8 mouse cellular contexts compared by ENCODE assay signal in the genomic region with DNA sequence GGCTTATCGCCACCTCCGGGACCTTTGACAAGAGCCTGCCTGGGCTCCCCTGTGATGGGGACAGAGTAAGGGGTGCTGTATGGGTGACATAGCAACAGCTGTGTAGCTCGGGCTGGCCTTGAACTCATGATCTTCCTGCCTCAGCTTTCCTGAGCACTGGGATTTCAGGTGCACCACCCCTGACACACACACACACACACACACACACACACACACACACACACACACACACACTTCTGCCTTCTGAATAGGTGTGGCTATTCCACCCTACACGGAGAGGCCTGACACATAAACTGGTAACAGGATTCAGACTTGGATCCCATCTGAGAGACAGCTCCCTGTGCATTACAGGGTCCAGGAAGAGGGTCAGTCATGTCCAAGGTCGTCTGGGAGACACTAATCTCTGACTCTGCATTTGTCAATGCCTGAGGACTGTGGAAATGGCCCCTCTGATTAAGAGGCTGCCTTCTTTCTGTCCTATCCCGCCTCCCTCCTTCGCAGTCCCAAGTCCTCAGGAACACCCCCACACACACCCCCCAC. TPM values are rescaled to one million over a fixed set of nuclear protein-coding genes. Genes with fewer than 3 reads are reported as not detected.
DNase-seq lines count a peak whose midpoint lies in the region; ATAC-seq lines count a peak whose summit lies in the region.

No protein-coding gene starts in this region.

- no peaks in the 10 kb centered on the region for H3K36me3 ChIP-seq in embryonic facial prominence, embryonic 12.5 days
- H3K36me3 ChIP-seq in liver, embryonic 12.5 days, result no peaks in the 10 kb centered on the region

- H3K27ac ChIP-seq in embryonic facial prominence, embryonic 12.5 days, result peak overlapping the region; percentile 70; the same call in 1 of the 2 replicates
- peak overlapping the region; percentile 58; the same call in 1 of the 2 replicates for H3K27ac ChIP-seq in liver, embryonic 12.5 days

- no peak overlapping the region for H3K4me3 ChIP-seq in embryonic facial prominence, embryonic 12.5 days
- no peak overlapping the region for H3K4me3 ChIP-seq in liver, embryonic 12.5 days

- no peak overlapping the region for H3K9ac ChIP-seq in embryonic facial prominence, embryonic 12.5 days
- no peak overlapping the region for H3K9ac ChIP-seq in liver, embryonic 12.5 days

- ATAC-seq in embryonic facial prominence, embryonic 12.5 days (ENCODE audit: insufficient number of reproducible peaks, insufficient read depth, low FRiP score, low TSS enrichment), result no peak; the same call in 1 of the 2 replicates
- ATAC-seq in liver, embryonic 12.5 days, result no peak

- no peaks in the 10 kb centered on the region for H3K27me3 ChIP-seq in embryonic facial prominence, embryonic 12.5 days
- peaks cover 54% of the 10 kb centered on the region for H3K27me3 ChIP-seq in liver, embryonic 12.5 days (replicated peaks)

- H3K4me2 ChIP-seq in embryonic facial prominence, embryonic 12.5 days (replicated peaks), result peak overlapping the region; percentile 26
- peak overlapping the region; percentile 44 for H3K4me2 ChIP-seq in liver, embryonic 12.5 days

- peak; percentile 28 to 69 for DNase-seq in adrenal gland, adult (ENCODE audit: inconsistent age in 2 of 2, low spot score in 1 of 2)
- DNase-seq in adrenal gland, adult 18-20 months (ENCODE audit: low spot score in 2 of 2), result no peak
- peak; percentile 22 for DNase-seq in kidney, postnatal 10 days
- no peak for DNase-seq in kidney, postnatal 36 days
- DNase-seq in frontal cortex, postnatal 25 days (ENCODE audit: low spot score in 2 of 2), result no peak
- DNase-seq in cerebellum, postnatal 10 days, result no peak

- H3K4me1 ChIP-seq in embryonic facial prominence, embryonic 12.5 days, result peaks cover 52% of the 10 kb centered on the region
- H3K4me1 ChIP-seq in liver, embryonic 12.5 days, result peaks cover 47% of the 10 kb centered on the region

- H3K9me3 ChIP-seq in embryonic facial prominence, embryonic 12.5 days, result no peaks in the 10 kb centered on the region
- no peaks in the 10 kb centered on the region for H3K9me3 ChIP-seq in liver, embryonic 12.5 days (replicated peaks)

- 48% methylated on average over 7 of the region's 7 CpGs for WGBS in embryonic facial prominence, embryonic 12.5 days
- 20% methylated on average over 7 of the region's 7 CpGs for WGBS in liver, embryonic 12.5 days (ENCODE audit: insufficient replicate concordance)

RNA-seq across cellular contexts. Expression of a gene that starts 29.5 kb away (rescaled TPM):
- total RNA-seq in adrenal gland, adult 18-20 months (2021), result 10 to 100 TPM; 43.8 to 55.0 TPM
- polyA plus RNA-seq in embryonic facial prominence, embryonic 12.5 days (2016; fragmentation: Nextera tagmentation; extraction: Ambion mirVana), result 18.9 and 19.9 TPM in 2 replicates
- polyA plus RNA-seq in liver, embryonic 12.5 days (2016; fragmentation: Nextera tagmentation; extraction: Ambion mirVana), result 18.0 and 18.7 TPM in 2 replicates

RNA-seq across cellular contexts. Expression of a gene that starts 42.8 kb away (rescaled TPM):
- 10 to 100 TPM; 29.5 to 69.3 TPM for total RNA-seq in adrenal gland, adult 18-20 months (2021)
- polyA plus RNA-seq in embryonic facial prominence, embryonic 12.5 days (2016; fragmentation: Nextera tagmentation; extraction: Ambion mirVana), result 81.2 and 92.3 TPM in 2 replicates
- 5.4 and 6.9 TPM in 2 replicates for polyA plus RNA-seq in liver, embryonic 12.5 days (2016; fragmentation: Nextera tagmentation; extraction: Ambion mirVana)

Comparison
In these comparisons a context has a peak if more than half of its experiments do, and no peak if none do; other contexts are left out.
1. DNase-seq: peak in adrenal gland, adult (2 of 2) and kidney, postnatal 10 days (single experiment); none in adrenal gland, adult 18-20 months (0 of 2), kidney, postnatal 36 days (0 of 2), frontal cortex, postnatal 25 days (0 of 2) and cerebellum, postnatal 10 days (0 of 2).
2. RNA of a gene that starts 42.8 kb away (polyA plus RNA-seq): 81.2 to 92.3 TPM in embryonic facial prominence, embryonic 12.5 days; 5.4 to 6.9 TPM in liver, embryonic 12.5 days; every median in the first group is over 10 times any median in the second.